Mouse (Mus musculus) heart, adult 2 months (tissue): Measurements from ENCODE around the gene Fam171a2.

ENCODE experiments used
- CTCF ChIP-seq: fragments of 200-600 bp; IDR thresholded peaks from 2 replicates; pipeline ENCODE4 v1.8.1; 2022; ENCODE audit warnings: antibody characterized with exemption, mild to moderate bottlenecking, moderate library complexity
- EP300 ChIP-seq: fragments of 200-500 bp; IDR thresholded peaks from 2 replicates; pipeline ENCODE4 v1.6.1; 2011; ENCODE audit warnings: low read depth, low read length, control low read depth; ENCODE audit not compliant: insufficient read depth

- TF ChIP-seq CTCF (no peak), EP300 (no peak)
Observed at GRCm38 (mm10) chr11:102495742-102496141, 48.3 kb upstream of the Fam171a2 start.
